ENCODE assay signal across 7 mouse cellular contexts in the genomic region with DNA sequence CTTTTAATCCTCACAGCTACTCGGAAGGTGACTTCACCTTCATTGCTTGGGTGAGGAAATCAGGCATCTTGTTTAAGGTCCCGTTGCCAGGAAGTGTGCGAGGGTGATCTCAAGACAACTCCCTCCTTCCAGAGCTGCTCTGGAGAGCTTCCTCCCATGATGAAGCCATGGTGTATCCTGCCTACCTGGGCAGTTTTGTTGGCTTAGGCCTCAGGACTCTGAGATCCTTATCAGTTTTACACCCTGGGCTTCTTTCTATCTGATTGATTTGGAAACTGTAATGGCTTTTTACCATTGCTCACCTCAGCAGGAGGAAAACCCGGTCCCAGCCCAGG. TPM values are rescaled to one million over a fixed set of nuclear protein-coding genes. Genes with fewer than 3 reads are reported as not detected.
DNase-seq lines count a peak whose midpoint lies in the region; ATAC-seq lines count a peak whose summit lies in the region.

No protein-coding gene starts in this region.

- peak overlapping the region; percentile 53; the same call in 1 of the 2 replicates for H3K27ac ChIP-seq in forebrain, embryonic 12.5 days
- 0 out of 2 replicates have a peak overlapping the region, but pooled peaks have one; percentile 15 for H3K27ac ChIP-seq in limb, embryonic 13.5 days
- no peak overlapping the region for H3K27ac ChIP-seq in stomach, embryonic 14.5 days (ENCODE audit: low read length)

- H3K9me3 ChIP-seq in forebrain, embryonic 12.5 days, result no peaks in the 10 kb centered on the region
- H3K9me3 ChIP-seq in limb, embryonic 13.5 days, result no peaks in the 10 kb centered on the region
- no peaks in the 10 kb centered on the region for H3K9me3 ChIP-seq in stomach, embryonic 14.5 days (ENCODE audit: control insufficient read depth, low read depth, low read length)

- H3K4me3 ChIP-seq in forebrain, embryonic 12.5 days (replicated peaks), result peak overlapping the region; percentile 15; the same call in 1 of the 2 replicates
- peak overlapping the region; percentile 36 for H3K4me3 ChIP-seq in limb, embryonic 13.5 days
- 0 out of 2 replicates have a peak overlapping the region, but pooled peaks have one; percentile 6 for H3K4me3 ChIP-seq in stomach, embryonic 14.5 days (ENCODE audit: low read depth, low read length)

- 14% methylated on average over 4 of the region's 4 CpGs for WGBS in forebrain, embryonic 12.5 days
- 22% methylated on average over 4 of the region's 4 CpGs for WGBS in limb, embryonic 13.5 days
- WGBS in stomach, embryonic 14.5 days, result 13% methylated on average over 4 of the region's 4 CpGs

- no peak overlapping the region for H3K9ac ChIP-seq in forebrain, embryonic 12.5 days
- no peak overlapping the region for H3K9ac ChIP-seq in limb, embryonic 13.5 days
- no peak overlapping the region for H3K9ac ChIP-seq in stomach, embryonic 14.5 days (replicated peaks; ENCODE audit: low read depth, low read length)

- peaks cover 20% of the 10 kb centered on the region for H3K4me1 ChIP-seq in forebrain, embryonic 12.5 days
- H3K4me1 ChIP-seq in limb, embryonic 13.5 days, result 0 out of 2 replicates have a peak, but pooled peaks cover 7% of the 10 kb centered on the region
- no peaks in the 10 kb centered on the region for H3K4me1 ChIP-seq in stomach, embryonic 14.5 days (ENCODE audit: control insufficient read depth, insufficient read depth, low read length)

- no peaks in the 10 kb centered on the region for H3K27me3 ChIP-seq in forebrain, embryonic 12.5 days
- no peaks in the 10 kb centered on the region for H3K27me3 ChIP-seq in limb, embryonic 13.5 days
- H3K27me3 ChIP-seq in stomach, embryonic 14.5 days (ENCODE audit: control insufficient read depth, insufficient read depth, low read length), result no peaks in the 10 kb centered on the region

- peak overlapping the region; percentile 45 for H3K4me2 ChIP-seq in forebrain, embryonic 12.5 days
- peak overlapping the region; percentile 59 for H3K4me2 ChIP-seq in limb, embryonic 13.5 days (replicated peaks)
- H3K4me2 ChIP-seq in stomach, embryonic 14.5 days (replicated peaks; ENCODE audit: low read depth, low read length), result peak overlapping the region; percentile 33

- H3K36me3 ChIP-seq in forebrain, embryonic 12.5 days (replicated peaks), result no peaks in the 10 kb centered on the region
- no peaks in the 10 kb centered on the region for H3K36me3 ChIP-seq in limb, embryonic 13.5 days
- no peaks in the 10 kb centered on the region for H3K36me3 ChIP-seq in stomach, embryonic 14.5 days (ENCODE audit: control insufficient read depth, insufficient read depth, low read length)

- peak; percentile 30 for DNase-seq in spleen, adult 12 weeks (ENCODE audit: low spot score)
- no peak for DNase-seq in spleen, postnatal 36 days (ENCODE audit: low spot score in 2 of 2)
- DNase-seq in left cerebral cortex, adult 8-10 months (ENCODE audit: low spot score in 2 of 2), result no peak
- no peak for DNase-seq in left cerebral cortex, adult 9 months (ENCODE audit: low spot score in 2 of 2)

- peak; percentile 36; the same call in 1 of the 2 replicates for ATAC-seq in forebrain, embryonic 12.5 days (ENCODE audit: low FRiP score)
- ATAC-seq in limb, embryonic 13.5 days (ENCODE audit: low FRiP score, low read depth), result no peak
- peak; percentile 10; the same call in 1 of the 2 replicates for ATAC-seq in stomach, embryonic 14.5 days (ENCODE audit: insufficient number of reproducible peaks, insufficient read depth, low FRiP score, low read depth)

RNA-seq across cellular contexts. Expression of gene Gm47985, which starts 4.4 kb away (rescaled TPM):
- polyA plus RNA-seq in forebrain, embryonic 12.5 days (2016; fragmentation: Nextera tagmentation; extraction: Ambion mirVana), result 0.65 and 0.95 TPM in 2 replicates
- polyA plus RNA-seq in limb, embryonic 13.5 days (2015; fragmentation: Nextera tagmentation; extraction: Ambion mirVana), result 0.34 and 0.47 TPM in 2 replicates
- not detected in 2 replicates for polyA plus RNA-seq in stomach, embryonic 14.5 days (2014; fragmentation: Nextera tagmentation; extraction: Ambion mirVana)
- total RNA-seq in left cerebral cortex, adult 8-10 months (2022), result not detected

RNA-seq across cellular contexts. Expression of gene Gm8947, which starts 14.3 kb away (rescaled TPM):
- 0.17 TPM in 1 of 2 replicates, not detected in the other for polyA plus RNA-seq in forebrain, embryonic 12.5 days (2016; fragmentation: Nextera tagmentation; extraction: Ambion mirVana)
- polyA plus RNA-seq in limb, embryonic 13.5 days (2015; fragmentation: Nextera tagmentation; extraction: Ambion mirVana), result not detected in 2 replicates
- polyA plus RNA-seq in stomach, embryonic 14.5 days (2014; fragmentation: Nextera tagmentation; extraction: Ambion mirVana), result not detected in 2 replicates
- not detected for total RNA-seq in left cerebral cortex, adult 8-10 months (2022)

RNA-seq across cellular contexts. Expression of gene Gm47995, which starts 20.3 kb away (rescaled TPM):
- polyA plus RNA-seq in forebrain, embryonic 12.5 days (2016; fragmentation: Nextera tagmentation; extraction: Ambion mirVana), result not detected in 2 replicates
- not detected in 2 replicates for polyA plus RNA-seq in limb, embryonic 13.5 days (2015; fragmentation: Nextera tagmentation; extraction: Ambion mirVana)
- not detected in 2 replicates for polyA plus RNA-seq in stomach, embryonic 14.5 days (2014; fragmentation: Nextera tagmentation; extraction: Ambion mirVana)
- total RNA-seq in left cerebral cortex, adult 8-10 months (2022), result not detected

RNA-seq across cellular contexts. Expression of gene 3110040M04Rik, which starts 26.0 kb away (rescaled TPM):
- polyA plus RNA-seq in forebrain, embryonic 12.5 days (2016; fragmentation: Nextera tagmentation; extraction: Ambion mirVana), result 0.60 TPM in 1 of 2 replicates, not detected in the other
- polyA plus RNA-seq in limb, embryonic 13.5 days (2015; fragmentation: Nextera tagmentation; extraction: Ambion mirVana), result not detected in 2 replicates
- not detected in 2 replicates for polyA plus RNA-seq in stomach, embryonic 14.5 days (2014; fragmentation: Nextera tagmentation; extraction: Ambion mirVana)
- total RNA-seq in left cerebral cortex, adult 8-10 months (2022), result not detected

RNA-seq across cellular contexts. Expression of gene Gm47996, which starts 32.0 kb away (rescaled TPM):
- polyA plus RNA-seq in forebrain, embryonic 12.5 days (2016; fragmentation: Nextera tagmentation; extraction: Ambion mirVana), result not detected in 2 replicates
- not detected in 2 replicates for polyA plus RNA-seq in limb, embryonic 13.5 days (2015; fragmentation: Nextera tagmentation; extraction: Ambion mirVana)
- not detected in 2 replicates for polyA plus RNA-seq in stomach, embryonic 14.5 days (2014; fragmentation: Nextera tagmentation; extraction: Ambion mirVana)
- not detected for total RNA-seq in left cerebral cortex, adult 8-10 months (2022)
